Mouse (Mus musculus): ENCODE measurements at regions not wholly inside any gene's neighbourhood (a gene's known extent, or its start where the extent isn't known, plus 50 kb on each side); places are given as distances from the start of the nearest gene placed in this dataset.

GRCm38 (mm10) chr15:41345554-41345953 is 1211.4 kb downstream of the 9330182O14Rik start:
- Histone ChIP-seq H3K9ac (ENCODE audit: low read depth, poor library complexity, severe bottlenecking) (no peak overlapping the region), H3K4me1 (ENCODE audit: control insufficient read depth, insufficient read depth, low read length) (no peaks in the 10 kb centered on the region), H3K9me3 (replicated peaks; ENCODE audit: control insufficient read depth, insufficient read depth, low read length, poor library complexity, severe bottlenecking) (no peaks in the 10 kb centered on the region; the same call in 1 of the 2 replicates), H3K27me3 (ENCODE audit: control insufficient read depth, insufficient read depth, low read length, poor library complexity, severe bottlenecking) (no peaks in the 10 kb centered on the region), H3K36me3 (ENCODE audit: control insufficient read depth, insufficient read depth, low read length, poor library complexity, severe bottlenecking) (no peaks in the 10 kb centered on the region), H3K4me3 (ENCODE audit: low read depth, low read length) (no peak overlapping the region), H3K27ac (ENCODE audit: insufficient read depth, low read length) (no peak overlapping the region)
- TF ChIP-seq CTCF (IDR thresholded peaks at IDR 0.05; ENCODE audit: low read depth, low read length) (peak; percentile 1), EP300 (IDR thresholded peaks at IDR 0.05; ENCODE audit: insufficient read depth, low read depth, low read length) (no peak)

- H3K36me3 ChIP-seq (ENCODE audit: control insufficient read depth, insufficient read depth, low read length, poor library complexity, severe bottlenecking) = no peaks in the 10 kb centered on the region
- TF ChIP-seq POLR2A (IDR thresholded peaks at IDR 0.05; ENCODE audit: insufficient read depth, low read length) (no peak), CTCF (IDR thresholded peaks at IDR 0.05; ENCODE audit: low read depth, low read length) (no peak), EP300 (IDR thresholded peaks at IDR 0.05; ENCODE audit: insufficient read depth, low read depth, low read length) (no peak)
- H3K9me3 ChIP-seq (replicated peaks; ENCODE audit: control insufficient read depth, insufficient read depth, low read length, poor library complexity, severe bottlenecking) = no peaks in the 10 kb centered on the region
- H3K27ac ChIP-seq (ENCODE audit: insufficient read depth, low read length) = no peak overlapping the region
- H3K4me3 ChIP-seq (ENCODE audit: low read depth, low read length) = no peak overlapping the region
- H3K27me3 ChIP-seq (ENCODE audit: control insufficient read depth, insufficient read depth, low read length, poor library complexity, severe bottlenecking) = no peaks in the 10 kb centered on the region
- H3K9ac ChIP-seq (ENCODE audit: low read depth, poor library complexity, severe bottlenecking) = no peak overlapping the region
- no peaks in the 10 kb centered on the region for H3K4me1 ChIP-seq (ENCODE audit: control insufficient read depth, insufficient read depth, low read length)
These were observed 1213.1 kb downstream of the 9330182O14Rik start for GRCm38 (mm10) chr15:41347221-41347620.

GRCm38 (mm10) chr15:41352129-41352528 is 1218.0 kb downstream of the 9330182O14Rik start:
- H3K27ac ChIP-seq (ENCODE audit: insufficient read depth, low read length) = peak overlapping the region; percentile 99
- TF ChIP-seq CTCF (IDR thresholded peaks at IDR 0.05; ENCODE audit: low read depth, low read length) (no peak), EP300 (IDR thresholded peaks at IDR 0.05; ENCODE audit: insufficient read depth, low read depth, low read length) (peak; percentile 61; the same call in 1 of the 2 replicates), POLR2A (IDR thresholded peaks at IDR 0.05; ENCODE audit: insufficient read depth, low read length) (no peak)
- no peaks in the 10 kb centered on the region for H3K27me3 ChIP-seq (ENCODE audit: control insufficient read depth, insufficient read depth, low read length, poor library complexity, severe bottlenecking)
- no peaks in the 10 kb centered on the region; the same call in 1 of the 2 replicates for H3K36me3 ChIP-seq (ENCODE audit: control insufficient read depth, insufficient read depth, low read length, poor library complexity, severe bottlenecking)
- no peak overlapping the region for H3K4me3 ChIP-seq (ENCODE audit: low read depth, low read length)
- H3K9me3 ChIP-seq (replicated peaks; ENCODE audit: control insufficient read depth, insufficient read depth, low read length, poor library complexity, severe bottlenecking) = peaks cover 5% of the 10 kb centered on the region
- H3K9ac ChIP-seq (ENCODE audit: low read depth, poor library complexity, severe bottlenecking) = no peak overlapping the region
- no peaks in the 10 kb centered on the region for H3K4me1 ChIP-seq (ENCODE audit: control insufficient read depth, insufficient read depth, low read length)

- H3K4me3 ChIP-seq (ENCODE audit: low read depth, low read length) = no peak overlapping the region
- H3K9me3 ChIP-seq (replicated peaks; ENCODE audit: control insufficient read depth, insufficient read depth, low read length, poor library complexity, severe bottlenecking) = no peaks in the 10 kb centered on the region
- H3K27me3 ChIP-seq (ENCODE audit: control insufficient read depth, insufficient read depth, low read length, poor library complexity, severe bottlenecking) = no peaks in the 10 kb centered on the region
- no peaks in the 10 kb centered on the region for H3K4me1 ChIP-seq (ENCODE audit: control insufficient read depth, insufficient read depth, low read length)
- no peak for TF ChIP-seq EP300 (IDR thresholded peaks at IDR 0.05; ENCODE audit: insufficient read depth, low read depth, low read length)
- no peak for TF ChIP-seq POLR2A (IDR thresholded peaks at IDR 0.05; ENCODE audit: insufficient read depth, low read length)
- no peak for TF ChIP-seq CTCF (IDR thresholded peaks at IDR 0.05; ENCODE audit: low read depth, low read length)
- no peak overlapping the region for H3K9ac ChIP-seq (ENCODE audit: low read depth, poor library complexity, severe bottlenecking)
- H3K27ac ChIP-seq (ENCODE audit: insufficient read depth, low read length) = no peak overlapping the region
- H3K36me3 ChIP-seq (ENCODE audit: control insufficient read depth, insufficient read depth, low read length, poor library complexity, severe bottlenecking) = no peaks in the 10 kb centered on the region
These were observed 1225.1 kb downstream of the 9330182O14Rik start for GRCm38 (mm10) chr15:41359276-41359675.

- Histone ChIP-seq H3K9me3 (replicated peaks; ENCODE audit: control insufficient read depth, insufficient read depth, low read length, poor library complexity, severe bottlenecking) (no peaks in the 10 kb centered on the region), H3K9ac (ENCODE audit: low read depth, poor library complexity, severe bottlenecking) (no peak overlapping the region), H3K36me3 (ENCODE audit: control insufficient read depth, insufficient read depth, low read length, poor library complexity, severe bottlenecking) (no peaks in the 10 kb centered on the region), H3K4me1 (ENCODE audit: control insufficient read depth, insufficient read depth, low read length) (no peaks in the 10 kb centered on the region), H3K27me3 (ENCODE audit: control insufficient read depth, insufficient read depth, low read length, poor library complexity, severe bottlenecking) (no peaks in the 10 kb centered on the region; the same call in 1 of the 2 replicates), H3K27ac (ENCODE audit: insufficient read depth, low read length) (no peak overlapping the region), H3K4me3 (ENCODE audit: low read depth, low read length) (no peak overlapping the region)
- TF ChIP-seq EP300 (IDR thresholded peaks at IDR 0.05; ENCODE audit: insufficient read depth, low read depth, low read length) (no peak), CTCF (IDR thresholded peaks at IDR 0.05; ENCODE audit: low read depth, low read length) (no peak), POLR2A (IDR thresholded peaks at IDR 0.05; ENCODE audit: insufficient read depth, low read length) (no peak)
These were observed 1240.5 kb downstream of the 9330182O14Rik start for GRCm38 (mm10) chr15:41374669-41375068.

GRCm38 (mm10) chr15:41375906-41376305 is 1241.7 kb downstream of the 9330182O14Rik start:
- TF ChIP-seq EP300 (IDR thresholded peaks at IDR 0.05; ENCODE audit: insufficient read depth, low read depth, low read length) (no peak), POLR2A (IDR thresholded peaks at IDR 0.05; ENCODE audit: insufficient read depth, low read length) (no peak), CTCF (IDR thresholded peaks at IDR 0.05; ENCODE audit: low read depth, low read length) (no peak)
- no peak overlapping the region for H3K9ac ChIP-seq (ENCODE audit: low read depth, poor library complexity, severe bottlenecking)
- H3K9me3 ChIP-seq (replicated peaks; ENCODE audit: control insufficient read depth, insufficient read depth, low read length, poor library complexity, severe bottlenecking) = no peaks in the 10 kb centered on the region
- no peaks in the 10 kb centered on the region for H3K4me1 ChIP-seq (ENCODE audit: control insufficient read depth, insufficient read depth, low read length)
- no peaks in the 10 kb centered on the region for H3K36me3 ChIP-seq (ENCODE audit: control insufficient read depth, insufficient read depth, low read length, poor library complexity, severe bottlenecking)
- H3K27me3 ChIP-seq (ENCODE audit: control insufficient read depth, insufficient read depth, low read length, poor library complexity, severe bottlenecking) = no peaks in the 10 kb centered on the region; the same call in 1 of the 2 replicates
- H3K27ac ChIP-seq (ENCODE audit: insufficient read depth, low read length) = no peak overlapping the region
- H3K4me3 ChIP-seq (ENCODE audit: low read depth, low read length) = no peak overlapping the region

Data from ES-Bruce4 (cell line).